Mouse (Mus musculus) cerebral cortex, adult 2 months (tissue): ENCODE measurements around the gene Mef2a.

ENCODE experiments used
- WGBS: fragments of 180-500 bp; shearing (Covaris S2); methylation state at CpG from one replicate; pipeline ENCODE4 v1.1.7; 2018; 5-methylcytosine and 5-hydroxymethylcytosine counted together

The Mef2a gene

DNA sequence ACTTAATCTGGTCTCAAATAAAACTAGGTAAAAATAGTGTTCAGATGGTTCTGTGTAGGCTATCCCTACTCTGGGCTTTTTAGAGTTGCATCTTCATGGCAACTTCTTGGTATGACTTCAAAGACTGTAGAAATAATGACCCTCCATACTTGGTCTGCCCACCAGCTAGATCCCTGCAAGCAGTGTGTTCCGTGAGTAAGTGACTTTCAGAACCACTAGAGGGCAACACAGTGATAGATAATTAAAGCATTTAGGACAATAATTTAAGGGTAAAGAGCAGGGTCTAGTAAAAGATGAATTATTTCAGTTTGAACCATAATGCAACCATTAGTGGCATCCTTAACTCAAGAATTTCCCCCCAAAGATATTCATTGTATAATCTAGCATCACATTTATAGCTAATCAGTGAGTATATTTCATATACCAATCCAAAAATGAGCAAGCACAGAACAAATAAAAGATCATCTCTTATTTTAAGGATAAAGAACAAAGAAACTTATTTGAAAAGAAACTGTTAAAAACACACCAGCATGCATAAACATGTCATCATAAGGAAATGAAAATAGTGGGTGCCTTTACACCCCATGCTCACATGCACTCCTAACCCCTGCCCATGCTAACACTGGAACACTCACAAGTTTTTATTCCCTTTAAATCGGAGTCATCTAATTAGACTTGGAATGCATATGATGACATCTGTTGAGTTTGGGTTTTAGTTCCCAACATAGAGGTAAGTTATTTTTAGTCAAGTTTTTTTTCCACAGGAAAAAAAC lies 129.4 kb downstream of the Mef2a start:
- whole genome bisulfite sequencing, result 11% methylated on average over 2 of the region's 2 CpGs

DNA sequence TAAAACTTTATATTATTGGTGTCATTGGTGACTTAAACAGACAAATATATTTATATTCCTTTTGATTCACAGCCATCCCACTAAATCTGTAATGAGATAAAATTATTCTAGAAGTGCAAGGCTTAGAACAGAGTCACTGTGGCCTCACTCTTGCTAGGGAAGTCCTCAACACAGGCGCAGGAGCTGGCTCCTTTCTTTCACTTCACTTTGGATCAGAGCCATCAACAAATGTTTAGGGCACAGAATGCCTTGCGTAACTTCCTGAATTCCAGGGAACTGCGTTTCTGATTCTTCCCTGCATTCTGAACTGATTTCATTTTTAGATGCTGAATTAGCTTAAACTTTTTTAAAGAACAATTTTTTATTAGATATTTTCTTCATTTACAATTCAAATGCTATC lies 130.7 kb downstream of the Mef2a start:
- WGBS, result 42% methylated on average over 3 of the region's 3 CpGs

DNA sequence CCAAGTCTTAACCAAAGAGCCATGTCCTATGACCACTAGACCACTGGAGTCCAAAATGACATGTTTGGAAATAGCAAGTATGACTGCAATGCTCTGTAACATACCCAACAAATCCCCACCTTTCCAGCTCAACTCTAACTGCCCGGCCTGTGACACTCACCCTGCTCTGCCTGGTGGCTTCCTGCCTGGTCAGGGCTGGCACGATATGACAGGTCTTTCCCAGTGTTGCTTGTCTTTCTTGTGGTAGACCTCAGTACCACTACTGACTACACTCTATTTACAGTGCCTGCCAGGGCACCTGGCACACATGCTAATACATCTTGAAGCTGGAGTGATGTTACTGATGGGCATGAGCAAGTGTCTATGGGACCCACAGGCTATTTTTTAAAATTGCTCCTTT lies 134.9 kb downstream of the Mef2a start:
- 81% methylated on average over 2 of the region's 2 CpGs for WGBS

DNA sequence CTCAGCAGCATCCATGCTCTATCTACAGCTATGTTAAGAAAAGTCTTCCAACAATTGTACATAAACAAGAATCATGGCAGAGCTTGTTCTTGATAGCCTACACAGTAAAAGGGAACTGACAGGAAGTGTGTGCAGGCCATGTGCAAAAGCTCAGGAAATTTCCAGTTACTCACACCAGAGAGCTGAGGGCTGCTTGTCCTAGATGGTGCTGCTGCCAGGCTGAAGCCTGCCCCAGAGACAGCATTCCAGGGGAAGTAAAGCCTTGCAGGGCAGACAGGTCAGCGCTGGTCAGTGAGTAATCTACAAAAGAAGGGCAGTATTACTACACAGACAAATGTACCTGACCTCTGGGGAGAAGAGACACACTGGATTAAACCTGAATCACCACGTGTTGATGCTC lies 136.3 kb downstream of the Mef2a start:
- 79% methylated on average over 2 of the region's 2 CpGs for WGBS

DNA sequence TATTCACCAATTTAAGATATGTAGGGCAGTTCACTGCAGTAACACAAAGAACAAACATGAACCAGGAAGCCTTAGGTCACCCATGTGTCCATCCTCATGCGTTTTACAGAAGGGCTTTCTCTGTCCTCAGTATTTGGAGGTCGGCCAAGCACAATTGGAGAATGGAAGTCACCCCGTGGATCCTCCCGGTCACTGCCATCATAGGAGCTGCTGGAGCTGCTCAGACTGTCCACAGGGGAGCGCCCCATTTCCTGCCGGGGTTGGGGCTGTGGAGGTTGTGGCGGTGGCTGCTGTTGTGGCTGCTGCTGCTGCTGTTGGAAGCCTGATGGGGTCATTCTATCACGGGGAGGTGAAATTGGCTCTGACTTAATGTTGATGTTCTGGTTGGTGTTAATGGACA lies 137.9 kb downstream of the Mef2a start:
- WGBS, result 56% methylated on average over 8 of the region's 8 CpGs

DNA sequence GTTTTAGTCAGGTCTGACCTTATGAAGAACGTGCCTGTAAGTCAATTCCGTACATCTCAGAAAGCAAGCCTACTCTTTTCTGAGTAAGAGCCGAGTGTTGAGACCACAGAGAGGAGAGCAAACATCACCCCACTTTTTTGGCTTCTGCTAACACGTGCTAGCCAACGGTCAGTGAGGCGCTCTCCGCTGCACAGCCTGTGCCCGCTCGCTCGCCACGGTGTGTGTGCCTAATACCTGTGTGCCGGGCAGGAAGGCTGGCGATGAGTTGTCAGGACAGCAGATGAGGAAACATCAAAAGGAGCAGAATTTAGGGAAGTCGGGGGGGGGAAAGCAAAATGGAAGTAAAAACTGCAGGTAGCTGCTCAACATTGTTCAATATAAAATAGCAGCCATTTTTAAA lies 140.2 kb downstream of the Mef2a start:
- 87% methylated on average over 14 of the region's 14 CpGs for WGBS

DNA sequence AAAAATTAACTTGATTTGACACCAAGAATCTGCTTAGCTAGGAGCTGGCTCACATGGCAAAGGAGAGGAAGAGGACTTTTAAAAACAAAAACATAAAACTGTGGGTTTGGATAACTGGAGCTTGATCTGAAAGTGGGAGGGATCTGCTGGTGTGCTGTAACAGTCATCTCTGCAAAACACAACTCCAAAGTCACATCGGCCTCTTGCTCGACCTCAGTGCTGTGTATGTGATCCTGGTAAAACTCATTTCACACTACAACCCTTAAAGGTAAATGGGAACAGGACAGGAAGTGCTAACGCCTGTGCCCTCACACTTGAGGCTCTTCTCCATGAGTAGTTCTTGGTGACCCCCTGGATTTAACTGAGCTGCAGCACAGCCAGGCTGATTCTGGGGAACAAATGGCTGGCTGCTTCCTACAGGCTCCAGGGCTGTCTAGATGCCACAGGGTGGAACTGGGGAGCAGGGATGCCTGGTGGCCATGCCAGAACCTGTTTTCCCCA lies 142.0 kb downstream of the Mef2a start:
- 65% methylated on average over 3 of the region's 3 CpGs for WGBS

DNA sequence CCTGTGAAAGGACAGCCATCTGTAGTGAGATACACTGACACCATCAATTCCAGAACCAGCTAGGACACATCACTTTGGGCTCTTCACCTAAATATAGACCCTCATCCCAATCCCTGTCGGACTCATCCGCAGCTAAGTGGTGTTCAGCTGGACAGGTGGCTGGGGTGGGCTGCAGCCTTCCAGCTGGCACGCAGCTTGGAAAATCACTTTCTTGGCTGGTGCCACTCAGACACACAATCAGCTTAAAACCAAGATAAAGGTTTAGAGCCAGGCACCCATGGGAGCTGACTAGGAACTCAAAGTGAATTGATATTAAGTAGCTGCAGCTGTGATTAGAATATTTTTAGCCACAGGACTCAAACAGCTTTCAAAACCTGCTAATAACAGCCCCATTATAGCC lies 142.4 kb downstream of the Mef2a start:
- 37% methylated on average over 3 of the region's 3 CpGs for WGBS

DNA sequence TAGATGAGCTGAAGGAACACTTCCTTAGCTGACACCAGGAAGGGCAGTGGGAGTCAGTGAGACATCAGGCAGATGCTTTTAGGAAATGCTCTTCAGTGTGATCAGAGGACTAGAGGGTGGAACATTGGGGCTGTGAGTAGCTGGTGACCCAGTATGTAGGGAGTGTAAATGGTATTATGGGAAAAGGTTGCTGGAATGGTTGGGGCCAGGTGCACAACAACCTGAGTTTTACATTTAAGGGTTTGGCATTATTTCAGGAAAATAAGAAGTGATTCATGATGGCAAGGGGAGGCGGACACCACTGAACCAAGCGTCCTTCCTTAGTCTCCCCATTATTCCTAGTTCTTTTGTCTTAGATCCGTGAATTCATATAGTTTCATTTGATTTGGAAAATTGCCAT lies 143.0 kb downstream of the Mef2a start:
- 61% methylated on average over 3 of the region's 3 CpGs for WGBS

DNA sequence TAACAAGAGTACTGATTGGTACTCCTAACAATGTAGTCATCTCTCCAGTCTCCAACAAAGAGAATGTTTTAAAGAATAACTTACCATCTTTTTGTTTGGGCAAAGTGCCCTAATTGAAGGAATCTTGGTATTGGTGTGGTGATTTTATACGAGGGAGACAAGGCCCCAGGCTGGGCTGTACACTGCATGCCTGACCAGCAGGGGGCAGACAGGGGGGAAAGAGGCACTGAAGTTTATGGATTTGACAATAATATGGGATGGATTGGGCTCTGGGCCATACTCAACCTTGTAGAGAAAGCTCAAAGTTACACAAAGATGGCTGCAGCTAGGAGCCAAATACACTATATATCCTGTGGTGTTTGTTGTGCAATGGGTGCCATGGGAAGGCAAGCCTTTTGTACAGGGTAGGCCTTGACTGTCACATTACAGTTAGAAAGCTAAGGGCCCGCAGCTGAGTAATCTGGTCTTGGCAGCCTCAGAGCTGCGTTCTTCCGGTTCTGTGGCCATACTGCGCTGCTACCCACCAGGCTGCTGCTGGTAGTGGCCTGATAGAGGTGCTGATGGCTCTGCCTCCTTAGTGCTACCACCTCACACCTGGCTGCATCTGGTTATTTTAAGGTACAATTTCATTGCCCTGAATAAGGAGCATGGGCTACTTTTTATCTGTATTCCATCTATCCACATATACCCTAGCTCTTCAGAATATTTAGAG lies 143.6 kb downstream of the Mef2a start:
- 72% methylated on average over 5 of the region's 5 CpGs for WGBS

DNA sequence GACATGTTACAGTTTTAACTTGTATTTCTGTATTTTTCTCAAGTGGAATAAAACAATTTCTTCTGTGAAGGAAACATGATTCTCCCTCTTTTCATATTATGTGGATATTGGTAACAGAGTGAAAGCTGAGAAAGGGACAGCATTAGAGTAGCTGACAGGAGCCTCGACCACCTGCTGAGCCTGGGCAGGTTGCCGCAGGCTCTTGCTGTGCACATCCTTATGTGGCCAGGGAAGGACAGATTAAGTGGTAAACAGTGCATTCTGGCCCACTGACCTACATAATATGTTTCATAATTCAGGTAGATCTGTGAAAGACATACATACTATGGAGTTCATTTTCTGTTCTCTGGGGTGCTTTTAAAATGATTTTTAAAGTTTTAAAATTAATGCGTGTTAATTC lies 144.3 kb downstream of the Mef2a start:
- WGBS, result 45% methylated on average over 3 of the region's 3 CpGs

DNA sequence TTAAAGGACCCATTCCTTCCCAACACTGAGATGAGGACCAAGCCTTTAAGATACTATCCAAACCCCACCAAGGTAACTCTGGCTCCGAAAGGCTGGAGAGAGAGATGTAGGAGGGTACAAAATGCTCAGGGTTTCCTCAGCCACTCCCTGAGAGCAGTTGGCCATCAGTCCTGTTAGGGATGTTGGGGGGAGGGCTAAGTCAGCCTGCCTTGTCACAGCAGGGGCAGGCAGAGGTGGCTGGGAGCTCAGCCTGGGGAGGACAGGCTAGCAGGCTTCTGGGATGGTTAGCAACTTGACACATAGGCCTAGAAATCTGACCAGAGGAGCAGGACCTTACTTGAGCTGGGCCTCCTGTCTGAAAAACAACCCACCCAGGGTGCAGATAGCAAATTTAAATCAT lies 145.1 kb downstream of the Mef2a start:
- 68% methylated on average over 1 of the region's 1 CpGs for whole genome bisulfite sequencing

DNA sequence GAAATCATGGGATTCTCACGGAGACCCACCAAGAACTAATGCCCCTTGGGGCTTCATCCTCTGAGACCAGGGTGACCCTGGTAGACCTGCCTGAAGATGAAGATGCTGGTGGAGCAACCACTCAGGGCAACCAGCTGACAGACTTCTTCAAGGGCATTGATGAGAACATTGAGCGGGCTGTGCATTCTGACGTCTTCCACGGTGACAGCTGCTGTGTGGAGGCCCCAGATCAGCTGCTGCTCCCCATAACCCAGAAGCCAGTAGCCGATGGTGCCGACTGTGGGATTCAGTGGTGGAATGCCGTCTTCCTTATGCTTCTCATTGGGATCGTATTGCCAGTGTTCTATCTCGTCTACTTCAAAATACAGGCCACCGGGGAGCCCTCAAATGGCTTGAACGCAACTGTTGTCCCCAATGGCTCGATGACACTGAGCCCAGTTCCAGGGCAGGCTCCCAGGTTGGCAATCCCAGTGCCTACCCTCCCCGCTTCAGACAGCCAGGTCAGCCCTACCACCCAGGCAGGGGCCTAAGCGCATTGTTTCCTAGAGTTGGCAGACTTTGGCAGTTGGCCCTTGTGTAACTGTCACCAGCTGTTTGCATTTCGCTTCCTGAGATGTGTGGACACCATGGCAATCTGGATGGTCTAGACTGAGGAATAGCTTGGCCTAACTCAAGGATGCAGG lies 146.6 kb downstream of the Mef2a start:
- WGBS, result 85% methylated on average over 15 of the region's 15 CpGs

DNA sequence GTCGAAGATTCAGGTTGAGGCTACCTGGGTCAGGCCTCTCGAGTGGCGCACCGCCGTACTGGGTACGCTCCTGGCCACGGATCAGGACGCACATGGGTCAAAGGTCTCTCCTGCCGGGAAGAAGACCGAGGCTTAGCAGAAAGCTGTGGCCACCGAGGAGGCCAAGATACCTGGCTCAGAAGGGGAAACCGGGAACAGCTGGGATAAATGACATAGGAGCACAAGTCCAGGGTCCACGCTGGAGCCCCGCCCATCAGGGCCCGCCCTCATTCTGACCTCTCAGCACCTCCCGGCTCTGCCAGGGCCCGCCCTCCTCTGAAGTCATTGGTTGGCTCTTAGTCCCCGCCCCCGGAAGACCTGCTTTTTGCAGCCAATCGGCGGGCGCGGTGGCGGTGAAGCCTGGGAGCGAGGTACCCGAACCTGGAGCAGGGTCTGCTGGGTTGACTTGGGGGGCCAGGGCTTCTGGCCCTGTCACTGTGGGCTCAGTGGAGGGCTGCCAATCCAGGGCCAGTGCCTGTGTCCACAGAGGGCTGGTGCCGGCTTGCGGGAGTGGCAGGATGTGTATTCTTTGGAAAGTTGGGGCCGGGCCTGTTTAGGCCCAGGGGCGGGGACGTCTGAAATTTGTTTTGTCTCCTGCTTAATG lies 150.3 kb downstream of the Mef2a start, which contains the start of gene Lysmd4:
Lysmd4 (plus strand) TSS at position 325 of the 643 bp plus-strand sequence.
- 2% methylated on average over 31 of the region's 31 CpGs for WGBS

DNA sequence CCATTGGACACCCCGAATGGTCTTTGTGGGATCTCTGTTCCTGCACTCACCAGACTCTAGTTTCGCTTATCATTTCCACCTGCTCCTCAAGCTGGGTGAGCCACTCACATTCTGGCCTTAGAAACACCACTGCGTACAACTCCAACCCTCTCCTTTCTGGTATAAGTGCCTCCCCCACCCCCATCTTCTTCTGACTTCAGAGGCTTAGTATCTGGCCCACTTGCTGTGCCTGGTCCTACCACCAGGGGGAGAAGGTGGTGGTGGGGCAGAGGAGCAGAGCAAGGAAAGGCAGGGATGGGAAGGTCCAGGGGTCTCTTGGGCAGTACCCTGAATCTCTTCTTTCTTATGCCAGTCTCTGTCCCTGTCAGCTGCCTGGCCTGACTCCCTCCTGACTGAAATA lies 155.6 kb downstream of the Mef2a start:
- WGBS, result 87% methylated on average over 3 of the region's 3 CpGs

DNA sequence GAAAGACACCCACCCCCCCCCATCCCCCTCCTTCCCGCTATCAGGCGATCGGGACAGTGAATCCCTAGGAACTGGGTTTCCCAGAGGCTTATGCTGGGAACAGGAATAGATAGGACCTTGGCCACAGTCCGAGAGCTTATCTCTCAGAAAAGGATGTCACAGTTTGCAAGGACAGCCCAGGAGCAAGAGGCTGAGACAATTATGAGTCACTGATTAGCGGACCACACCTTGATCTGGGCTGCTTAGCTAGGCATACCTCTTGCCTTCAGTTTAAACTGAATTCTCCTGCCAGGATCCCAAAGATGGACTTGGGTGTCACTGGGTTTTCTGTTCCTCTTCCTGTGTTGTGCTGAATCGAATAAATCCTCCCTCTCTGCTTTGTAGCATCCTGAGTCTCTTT lies 156.3 kb downstream of the Mef2a start:
- 89% methylated on average over 6 of the region's 6 CpGs for WGBS

DNA sequence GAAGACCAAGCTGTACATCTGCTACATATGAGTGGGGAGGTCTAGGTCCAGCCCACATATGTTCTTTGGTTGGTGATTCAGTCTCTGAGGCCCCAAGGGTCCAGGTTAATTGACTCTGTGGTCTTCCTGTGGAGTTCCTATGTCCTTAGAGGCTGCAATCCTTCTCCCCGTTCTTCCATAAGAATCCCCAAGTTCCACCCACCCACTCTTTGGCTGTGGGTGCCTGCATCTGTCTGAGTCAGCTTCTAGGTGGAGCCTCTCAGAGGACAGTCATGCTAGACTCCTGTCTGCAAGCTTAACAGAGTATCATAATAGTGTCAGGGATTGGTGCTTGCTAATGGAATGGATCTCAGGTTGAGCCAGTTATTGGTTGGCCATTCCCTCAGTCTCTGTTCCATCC lies 159.1 kb downstream of the Mef2a start:
- 47% methylated on average over 1 of the region's 1 CpGs for WGBS

DNA sequence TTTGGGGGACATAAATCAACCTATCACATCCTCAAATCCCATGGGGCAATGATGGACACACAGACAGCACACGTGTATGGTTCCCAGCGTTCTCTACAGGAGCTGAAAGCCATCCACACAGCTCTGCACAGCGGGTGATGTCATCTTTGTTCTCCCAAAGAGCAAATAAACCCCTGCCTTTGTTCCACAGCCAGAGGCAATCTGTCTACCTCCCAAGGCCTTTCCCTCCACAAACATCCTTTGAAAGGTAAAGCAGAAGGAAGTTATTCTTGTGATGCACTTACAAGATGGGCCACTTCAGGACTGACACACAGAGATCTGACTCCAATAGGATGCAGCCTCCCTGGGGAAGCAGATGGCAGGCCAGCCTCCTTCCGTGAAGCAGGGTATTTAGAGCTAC lies 160.7 kb downstream of the Mef2a start:
- 68% methylated on average over 4 of the region's 4 CpGs for WGBS

DNA sequence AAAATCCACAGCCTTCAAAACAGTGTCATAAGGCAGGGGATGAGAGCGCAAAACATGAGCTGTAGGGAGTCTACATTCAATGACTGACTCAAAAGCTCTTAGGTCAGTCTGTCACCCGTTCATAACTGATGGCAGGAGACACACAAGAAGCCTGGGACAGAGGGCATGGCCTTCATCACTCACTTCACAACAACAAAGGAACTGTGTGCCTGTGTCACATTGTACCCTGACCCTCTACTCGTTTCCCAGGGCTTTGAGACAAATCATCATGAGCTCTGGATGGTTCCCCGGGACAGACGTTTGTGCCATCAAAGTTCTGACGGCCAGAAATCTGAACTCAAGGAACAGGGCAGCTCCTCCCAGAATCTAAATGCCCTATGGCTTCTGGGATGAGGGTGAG lies 161.3 kb downstream of the Mef2a start:
- 78% methylated on average over 6 of the region's 6 CpGs for WGBS

DNA sequence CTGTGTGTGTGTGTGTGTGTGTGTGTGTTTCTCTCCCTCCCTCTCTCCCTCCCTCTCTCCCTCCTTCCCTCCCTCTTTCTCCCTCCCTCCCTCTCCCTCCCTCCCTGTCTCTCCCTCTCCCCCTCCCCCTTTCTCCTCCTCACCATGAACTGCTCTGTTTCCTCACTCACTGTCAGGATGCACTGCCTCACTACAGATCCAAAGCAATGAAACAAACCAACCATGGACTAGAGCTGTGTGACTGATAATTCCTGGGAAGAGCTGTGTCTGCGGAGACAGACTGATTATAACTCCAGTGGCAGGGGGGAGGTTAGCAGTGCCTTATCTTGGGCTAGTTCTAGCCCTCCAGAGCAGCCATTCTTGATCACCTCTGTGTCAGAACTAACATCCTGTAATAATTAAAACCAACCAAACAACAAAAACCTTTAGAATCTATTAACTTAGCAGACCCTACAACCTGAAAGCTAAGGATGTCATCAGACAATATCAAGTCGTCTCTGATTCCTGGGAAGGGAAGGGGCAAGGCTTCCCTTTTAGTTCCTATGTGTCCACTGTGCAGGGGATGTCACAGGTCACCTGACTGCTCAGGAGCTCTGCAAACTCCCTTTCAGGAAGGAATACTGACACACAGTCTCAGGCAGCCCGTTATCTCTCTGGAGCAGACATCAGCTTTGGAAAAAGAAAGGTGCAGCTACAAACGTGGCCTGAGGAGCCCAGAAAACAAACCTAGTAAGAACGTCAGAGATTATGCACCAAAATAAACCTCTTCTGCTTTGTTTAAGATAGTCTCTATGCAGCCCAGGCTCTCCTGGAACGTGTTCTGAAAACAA lies 162.4 kb downstream of the Mef2a start:
- WGBS, result 76% methylated on average over 6 of the region's 6 CpGs

DNA sequence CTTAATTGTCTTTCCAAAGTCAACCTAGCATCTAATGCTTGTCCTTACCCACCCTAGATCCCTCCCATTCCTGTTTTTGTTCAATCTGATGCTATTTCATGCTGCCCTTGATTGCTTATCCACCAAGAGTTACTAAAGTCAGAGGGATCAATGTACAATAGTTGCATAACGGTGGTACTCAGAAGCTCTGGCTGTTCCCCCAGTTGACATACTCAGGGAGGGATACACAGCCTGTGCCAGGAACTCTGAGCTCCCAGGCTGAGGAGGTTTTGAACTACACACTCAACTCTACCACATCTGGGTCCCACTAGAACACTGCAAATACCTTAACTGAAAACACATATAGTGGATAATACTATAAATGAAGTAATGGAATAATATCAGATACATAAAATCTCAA lies 164.3 kb downstream of the Mef2a start:
- 75% methylated on average over 1 of the region's 1 CpGs for WGBS
